ENCODE assay signal across 17 mouse cellular contexts in the genomic region with DNA sequence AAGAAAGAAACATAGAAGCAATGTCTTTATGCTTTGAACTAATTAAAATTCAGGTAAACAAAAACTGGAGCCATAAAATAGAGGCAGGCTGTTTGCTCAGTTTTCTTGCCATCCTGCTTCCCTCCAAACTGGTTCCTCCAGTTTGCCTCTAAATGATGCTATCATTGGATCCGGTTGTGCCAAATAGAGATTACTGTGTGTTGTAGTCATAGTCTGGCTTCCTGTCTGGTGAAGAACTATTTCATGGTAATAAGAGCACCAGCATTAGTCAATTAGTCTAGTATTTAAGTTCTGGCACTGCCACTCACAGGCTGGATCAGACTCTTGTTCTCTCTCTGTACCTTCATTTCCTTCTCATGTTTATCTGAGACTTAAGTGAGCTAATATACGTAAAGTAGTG.
DNase-seq lines count a peak whose midpoint lies in the region; ATAC-seq lines count a peak whose summit lies in the region.
"Had no signal": no experiment of that assay in that cellular context is flagged by ENCODE, and none has a peak within 500 bp of the region (broad histone marks: within the 10 kb centered on the region; RNA-seq: fewer than 3 reads in every experiment).

No protein-coding gene starts in this region.

- H3K4me1 ChIP-seq in forebrain, embryonic 15.5 days: no peaks in the 10 kb centered on the region
- no peaks in the 10 kb centered on the region for H3K4me1 ChIP-seq in forebrain, embryonic 12.5 days
- H3K4me1 ChIP-seq in kidney, embryonic 15.5 days: no peaks in the 10 kb centered on the region
- no peaks in the 10 kb centered on the region for H3K4me1 ChIP-seq in hindbrain, embryonic 10.5 days (replicated peaks)
- H3K4me1 ChIP-seq: neural tube, embryonic 13.5 days; stomach, embryonic 15.5 days had no signal

- no peak overlapping the region for H3K4me3 ChIP-seq in forebrain, embryonic 15.5 days
- H3K4me3 ChIP-seq in forebrain, embryonic 12.5 days (replicated peaks): no peak overlapping the region
- no peak overlapping the region for H3K4me3 ChIP-seq in kidney, embryonic 15.5 days (replicated peaks)
- H3K4me3 ChIP-seq in hindbrain, embryonic 10.5 days: no peak overlapping the region
- H3K4me3 ChIP-seq: neural tube, embryonic 13.5 days; stomach, embryonic 15.5 days had no signal

- WGBS in forebrain, embryonic 15.5 days: 71% methylated on average over 2 of the region's 2 CpGs
- WGBS in forebrain, embryonic 12.5 days: 93% methylated on average over 2 of the region's 2 CpGs
- WGBS in kidney, embryonic 15.5 days: 76% methylated on average over 2 of the region's 2 CpGs
- WGBS in hindbrain, embryonic 10.5 days: 93% methylated on average over 2 of the region's 2 CpGs

- no peaks in the 10 kb centered on the region for H3K27me3 ChIP-seq in forebrain, embryonic 15.5 days
- no peaks in the 10 kb centered on the region for H3K27me3 ChIP-seq in forebrain, embryonic 12.5 days
- no peaks in the 10 kb centered on the region for H3K27me3 ChIP-seq in kidney, embryonic 15.5 days
- H3K27me3 ChIP-seq in hindbrain, embryonic 10.5 days (ENCODE audit: insufficient read depth, poor library complexity, severe bottlenecking): no peaks in the 10 kb centered on the region
- H3K27me3 ChIP-seq: CH12.LX; neural tube, embryonic 13.5 days; stomach, embryonic 15.5 days had no signal

- no peak overlapping the region for H3K9ac ChIP-seq in forebrain, embryonic 15.5 days (replicated peaks)
- H3K9ac ChIP-seq in forebrain, embryonic 12.5 days: no peak overlapping the region
- H3K9ac ChIP-seq in kidney, embryonic 15.5 days: no peak overlapping the region
- H3K9ac ChIP-seq: neural tube, embryonic 13.5 days; stomach, embryonic 15.5 days had no signal

- H3K9me3 ChIP-seq in forebrain, embryonic 15.5 days: no peaks in the 10 kb centered on the region
- H3K9me3 ChIP-seq in forebrain, embryonic 12.5 days: no peaks in the 10 kb centered on the region
- no peaks in the 10 kb centered on the region for H3K9me3 ChIP-seq in kidney, embryonic 15.5 days (replicated peaks)
- no peaks in the 10 kb centered on the region for H3K9me3 ChIP-seq in hindbrain, embryonic 10.5 days
- H3K9me3 ChIP-seq: neural tube, embryonic 13.5 days; stomach, embryonic 15.5 days had no signal

- no peak for DNase-seq in kidney, adult 18-20 months
- DNase-seq in Muller cell, postnatal 12 days (ENCODE audit: inconsistent ontology term): peak; percentile 83
- DNase-seq in induced T-regulatory cell, adult 2 months (ENCODE audit: low read depth): peak; percentile 44
- no peak for DNase-seq in layer of hippocampus, adult 9-10 months (ENCODE audit: low spot score)
- no peak for DNase-seq in hindbrain, embryonic 10.5 days (ENCODE audit: low spot score)
- DNase-seq: adrenal gland, adult 2 months; cerebellum, adult 8-10 months; embryo, embryonic 11 days; liver; lung, adult 2 months had no signal

- no peaks in the 10 kb centered on the region for H3K36me3 ChIP-seq in forebrain, embryonic 15.5 days
- no peaks in the 10 kb centered on the region for H3K36me3 ChIP-seq in forebrain, embryonic 12.5 days (replicated peaks)
- no peaks in the 10 kb centered on the region for H3K36me3 ChIP-seq in kidney, embryonic 15.5 days
- H3K36me3 ChIP-seq in hindbrain, embryonic 10.5 days: no peaks in the 10 kb centered on the region
- H3K36me3 ChIP-seq: neural tube, embryonic 13.5 days; stomach, embryonic 15.5 days had no signal

- no peak overlapping the region for H3K27ac ChIP-seq in forebrain, embryonic 15.5 days (replicated peaks)
- H3K27ac ChIP-seq in forebrain, embryonic 12.5 days: no peak overlapping the region
- H3K27ac ChIP-seq in kidney, embryonic 15.5 days: no peak overlapping the region
- no peak overlapping the region for H3K27ac ChIP-seq in hindbrain, embryonic 10.5 days
- H3K27ac ChIP-seq: hindbrain, postnatal 0 days; neural tube, embryonic 13.5 days; stomach, embryonic 15.5 days had no signal

- ATAC-seq in forebrain, embryonic 15.5 days (replicated peaks): peak; percentile 58; the same call in 1 of the 2 replicates
- no peak for ATAC-seq in forebrain, embryonic 12.5 days (ENCODE audit: low FRiP score)
- 0 out of 2 replicates have a peak, but pooled peaks have one; percentile 33 for ATAC-seq in kidney, embryonic 15.5 days (replicated peaks; ENCODE audit: low FRiP score)
- ATAC-seq: hindbrain, postnatal 0 days had no signal

- no peak overlapping the region for H3K4me2 ChIP-seq in forebrain, embryonic 15.5 days (replicated peaks)
- H3K4me2 ChIP-seq in forebrain, embryonic 12.5 days: no peak overlapping the region
- no peak overlapping the region for H3K4me2 ChIP-seq in kidney, embryonic 15.5 days
- H3K4me2 ChIP-seq: neural tube, embryonic 13.5 days; stomach, embryonic 15.5 days had no signal

Comparison
In these comparisons a context has a peak if more than half of its experiments do, and no peak if none do; other contexts are left out.
1. DNase-seq: peak in Muller cell, postnatal 12 days (single experiment) and induced T-regulatory cell, adult 2 months (single experiment); none in kidney, adult 18-20 months (single experiment), layer of hippocampus, adult 9-10 months (single experiment) and hindbrain, embryonic 10.5 days (single experiment).